Mouse (Mus musculus): ENCODE results near the gene Cdc14b.

Cdc14b gene

DNA sequence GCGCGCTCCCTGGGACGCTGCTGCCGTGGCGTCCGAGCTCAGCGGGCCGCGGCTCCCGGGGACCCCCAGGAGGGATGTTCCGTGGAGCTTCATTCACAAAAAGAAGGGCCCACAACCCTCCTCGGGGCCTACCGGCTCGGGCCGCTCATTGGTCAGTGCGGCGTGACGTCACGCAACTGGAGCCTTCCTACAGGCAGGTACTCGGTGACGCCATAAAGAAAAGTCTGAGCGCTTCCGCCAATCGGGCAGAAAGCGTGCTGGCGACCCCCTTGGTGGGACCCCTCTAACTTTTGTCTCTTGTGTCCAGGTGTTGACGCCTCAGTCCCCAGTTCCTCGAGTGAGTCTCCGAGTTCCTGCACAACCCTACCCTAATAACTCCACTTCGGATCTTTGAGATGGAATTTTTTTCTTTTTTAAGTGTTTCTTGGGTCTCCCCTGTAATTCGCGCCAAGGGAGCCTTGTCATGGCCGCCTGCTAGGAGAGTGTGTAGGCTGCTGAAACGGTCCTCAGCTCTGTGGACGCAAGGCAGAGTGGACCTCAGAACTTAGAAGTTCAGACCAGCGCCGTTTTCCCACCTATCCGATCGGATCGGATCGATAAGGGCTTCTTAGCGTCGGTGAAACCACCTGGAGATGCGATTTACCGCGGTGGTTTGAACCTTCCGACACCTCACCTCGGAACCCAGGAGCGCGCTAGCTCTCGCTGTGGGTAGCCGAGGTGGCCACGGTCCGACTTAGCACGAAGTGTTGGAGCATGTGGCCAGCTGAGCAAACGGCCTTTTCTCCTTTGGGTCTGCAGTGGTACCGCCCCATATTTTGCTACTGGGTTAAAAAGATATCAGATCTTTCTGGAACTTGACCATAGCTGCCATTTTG, at the start of gene Cdc14b:
TSS of gene Cdc14b (minus strand) at position 412 of the 875 bp plus-strand sequence.
- CTCF ChIA-PET, result no interaction called here

GRCm38 (mm10) chr13:64322561-64323281, 47.6 kb upstream of the Cdc14b start:
- CTCF ChIA-PET, result no interaction called here

- CTCF ChIA-PET, result no interaction called here
These were observed 45.2 kb upstream of the Cdc14b start for GRCm38 (mm10) chr13:64320334-64320733.

- CTCF ChIA-PET, result no interaction called here
These were observed 44.7 kb upstream of the Cdc14b start for GRCm38 (mm10) chr13:64319782-64320181.

- CTCF ChIA-PET, result no interaction called here
These were observed 43.3 kb upstream of the Cdc14b start for GRCm38 (mm10) chr13:64318355-64318754.

- CTCF ChIA-PET, result interaction anchor here (0.9 to 1.1 kb wide), 2 partner anchors 15 to 886 kb away, joined by 3 to 4 read pairs; no protein-coding TSS in a partner anchor
These were observed 40.5 kb upstream of the Cdc14b start for GRCm38 (mm10) chr13:64315483-64316050.

DNA sequence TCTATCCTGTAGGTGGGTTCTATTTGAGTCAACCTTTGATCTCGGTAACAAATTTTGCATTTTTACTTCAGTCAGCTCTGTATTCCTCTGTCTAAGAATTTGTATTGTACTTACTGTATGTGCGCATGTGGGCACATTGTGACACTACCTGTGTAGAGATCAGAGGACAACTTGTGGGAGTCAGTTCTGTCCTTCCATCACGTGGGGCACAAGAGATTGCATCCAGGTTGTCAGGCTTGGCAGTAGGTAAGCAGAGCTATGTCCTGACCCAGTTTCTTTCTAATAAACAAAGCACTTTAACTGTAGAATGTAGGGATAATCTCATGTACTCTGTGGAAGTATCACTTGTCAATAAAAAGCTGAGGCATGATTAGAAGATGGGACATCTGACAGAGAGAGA, 39.0 kb upstream of the Cdc14b start:
- CTCF ChIA-PET, result interaction anchor here (0.6 kb wide), 1 partner anchor 441 kb away, joined by 3 read pairs; no protein-coding TSS in a partner anchor

GRCm38 (mm10) chr13:64312916-64313289, 37.8 kb upstream of the Cdc14b start:
- CTCF ChIA-PET, result interaction anchor here (0.6 kb wide), 2 partner anchors 27 to 151 kb away, joined by 3 read pairs; no protein-coding TSS in a partner anchor

- CTCF ChIA-PET, result interaction anchor here (0.6 to 0.7 kb wide), 3 partner anchors 27 to 150 kb away, joined by 3 to 5 read pairs (median 3); no protein-coding TSS in a partner anchor
These were observed 37.2 kb upstream of the Cdc14b start, which contains the start of gene Aaed1 for GRCm38 (mm10) chr13:64312024-64312915. Gene Aaed1, minus strand, starts transcription at chr13:64312710.

DNA sequence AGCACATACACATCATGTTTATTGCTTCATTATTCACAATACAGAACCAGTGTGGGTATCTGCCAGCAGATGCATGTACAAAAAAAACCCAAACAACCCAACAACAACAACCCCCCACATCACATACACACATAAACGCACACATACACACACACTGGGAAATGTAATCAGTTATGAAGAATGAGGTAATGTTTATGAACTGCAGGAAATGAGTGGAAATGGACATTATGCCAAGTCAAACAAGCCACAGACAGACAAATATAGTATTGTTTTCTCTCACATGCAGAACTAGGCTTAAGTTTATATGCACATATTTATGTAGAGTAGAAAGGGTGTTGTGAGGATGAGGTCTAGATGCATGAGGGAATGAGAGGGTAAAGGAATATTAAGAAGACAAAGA, 36.2 kb upstream of the Cdc14b start:
- CTCF ChIA-PET, result no interaction called here

GRCm38 (mm10) chr13:64310585-64310984, 35.5 kb upstream of the Cdc14b start:
- CTCF ChIA-PET, result interaction anchor here (1.6 kb wide), 1 partner anchor 60 kb away, joined by 9 read pairs; no protein-coding TSS in a partner anchor

DNA sequence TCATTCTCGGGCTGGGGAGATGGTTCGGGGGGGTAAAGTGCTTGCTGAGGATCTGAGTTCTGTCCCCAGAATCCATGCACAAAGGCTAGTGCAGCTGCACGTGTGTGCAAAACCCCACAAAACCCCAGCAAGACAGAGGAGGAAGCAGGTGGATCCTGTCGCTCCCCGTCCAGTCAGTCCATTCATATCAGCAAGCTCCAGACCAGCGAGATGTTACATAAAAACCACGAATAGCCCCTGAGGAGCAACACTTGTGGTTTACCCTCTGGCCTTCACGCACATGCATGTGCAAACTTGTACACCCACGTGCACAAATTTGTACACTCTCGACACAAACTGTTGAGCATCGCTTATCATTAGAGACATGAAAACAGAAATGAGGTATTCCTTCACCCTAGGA, 34.8 kb upstream of the Cdc14b start:
- CTCF ChIA-PET, result interaction anchor here (1.6 kb wide), 1 partner anchor 59 kb away, joined by 9 read pairs; no protein-coding TSS in a partner anchor

- CTCF ChIA-PET, result interaction anchor here (1.6 kb wide), 1 partner anchor 58 kb away, joined by 9 read pairs; no protein-coding TSS in a partner anchor
These were observed 33.9 kb upstream of the Cdc14b start for GRCm38 (mm10) chr13:64309036-64309435.

DNA sequence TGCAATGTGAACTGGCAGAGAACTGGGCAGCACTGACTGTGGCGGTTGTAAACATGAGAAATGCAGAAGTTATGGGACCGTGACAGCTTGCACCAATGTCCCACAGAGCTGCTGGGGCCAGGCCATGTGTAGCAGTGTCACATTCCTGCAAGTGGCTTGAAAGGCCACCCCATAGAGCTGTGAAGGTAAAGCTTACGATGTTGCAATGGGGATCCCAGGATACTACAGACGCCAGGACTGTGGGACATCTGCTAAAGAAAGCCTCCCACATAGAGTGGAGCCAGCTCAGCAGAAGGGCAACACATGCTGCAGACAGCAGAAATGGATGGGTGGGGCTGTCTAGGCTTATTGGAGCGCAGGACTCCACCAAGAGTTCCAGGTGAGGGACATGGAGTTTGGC, 32.4 kb upstream of the Cdc14b start:
- CTCF ChIA-PET, result interaction anchor here (0.6 kb wide), 1 partner anchor 43 kb away, joined by 4 read pairs; no protein-coding TSS in a partner anchor

- CTCF ChIA-PET, result interaction anchor here (0.8 kb wide), 1 partner anchor 125 kb away, joined by 3 read pairs; no protein-coding TSS in a partner anchor
These were observed 31.0 kb upstream of the Cdc14b start for GRCm38 (mm10) chr13:64306078-64306477.

GRCm38 (mm10) chr13:64299069-64299468, 24.0 kb upstream of the Cdc14b start:
- CTCF ChIA-PET, result no interaction called here

- CTCF ChIA-PET, result no interaction called here
These were observed 11.7 kb upstream of the Cdc14b start for GRCm38 (mm10) chr13:64286791-64287190.

GRCm38 (mm10) chr13:64286321-64286720, 11.2 kb upstream of the Cdc14b start:
- CTCF ChIA-PET, result no interaction called here

DNA sequence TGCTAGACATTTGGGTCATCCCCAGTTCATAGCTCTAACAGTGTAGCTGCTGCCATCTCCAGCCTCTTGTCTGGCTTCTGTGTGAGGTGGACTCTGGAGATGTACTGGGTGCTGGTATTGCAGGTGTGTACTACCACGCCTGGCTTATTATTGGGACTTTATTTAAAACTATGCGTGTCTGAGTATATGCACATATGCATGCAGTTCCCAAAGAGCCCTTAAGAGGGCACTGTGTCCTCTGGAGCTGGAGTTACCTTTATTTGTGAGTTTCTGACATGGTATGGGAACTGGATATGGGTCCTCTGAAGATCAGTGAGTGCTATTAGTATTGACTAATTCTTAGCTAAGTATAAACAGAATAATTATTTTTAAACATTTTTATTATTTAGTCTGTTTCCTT, 9.6 kb upstream of the Cdc14b start:
- CTCF ChIA-PET, result no interaction called here

DNA sequence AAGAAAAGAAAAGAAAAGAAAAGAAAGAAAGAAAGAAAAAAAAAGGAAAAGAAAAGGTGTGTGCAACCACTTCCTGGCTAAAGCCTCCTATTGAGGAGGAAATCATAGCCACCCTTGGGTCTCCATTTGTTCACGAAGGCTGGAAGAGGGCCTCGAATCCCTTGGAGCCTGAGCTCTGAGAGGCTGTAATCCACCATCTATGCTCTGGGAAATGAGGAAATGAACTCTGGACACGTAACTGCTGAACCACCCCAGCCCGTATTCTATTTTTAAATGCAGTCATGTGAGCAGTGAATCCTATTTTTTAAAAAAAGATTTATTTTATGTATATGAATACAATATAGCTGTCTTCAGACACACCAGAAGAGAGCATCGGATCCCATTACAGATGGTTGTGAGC, 5.8 kb upstream of the Cdc14b start:
- CTCF ChIA-PET, result no interaction called here

DNA sequence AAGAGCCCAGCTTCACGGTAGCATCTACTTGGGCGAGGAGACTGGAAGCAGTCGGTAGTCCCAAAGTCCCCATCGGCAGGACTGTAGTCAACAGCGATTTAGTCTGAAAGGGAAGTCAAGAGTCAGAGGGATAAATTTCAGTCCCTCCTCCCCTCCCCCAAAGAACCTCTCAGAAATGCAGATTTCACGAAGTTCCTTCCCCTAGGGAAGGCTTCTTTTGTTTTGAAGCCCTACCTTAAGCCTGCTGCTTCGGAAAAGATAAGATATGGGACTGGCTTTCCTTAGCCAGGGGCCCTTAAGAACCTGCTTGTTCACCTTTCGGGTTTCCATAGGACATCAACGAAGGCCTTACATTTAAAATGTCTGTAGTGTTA, 651 bp upstream of the Cdc14b start:
- CTCF ChIA-PET, result no interaction called here

Data from spleen, embryonic (tissue).